Mouse (Mus musculus) forebrain, embryonic 15.5 days (tissue): ENCODE results near the gene Cxcl14. TPM values are rescaled to one million over a fixed set of nuclear protein-coding genes. Genes with fewer than 3 reads are reported as not detected.

Experiments
- ATAC-seq: fragments of 200-750 bp; cut with Nextera tagmentation; replicated peaks from 2 replicates; pipeline ENCODE4 v1.8.0; 2017; ENCODE audit warnings: mild to moderate bottlenecking, moderate TSS enrichment, moderate library complexity
- H3K27ac ChIP-seq: fragments of 300-500 bp; sonication (generic); replicated peaks from 2 replicates; pipeline ENCODE4 v1.5.1; 2015; ENCODE audit warnings: mild to moderate bottlenecking, inconsistent platforms
- H3K27me3 ChIP-seq: fragments of 300-500 bp; sonication (generic); 2 replicates; pipeline ENCODE4 v1.6.1; 2015; ENCODE audit warnings: inconsistent platforms
- H3K36me3 ChIP-seq: fragments of 300-500 bp; sonication (generic); 2 replicates; pipeline ENCODE4 v1.6.1; 2015; ENCODE audit warnings: mild to moderate bottlenecking, inconsistent platforms
- H3K4me1 ChIP-seq: fragments of 300-500 bp; sonication (generic); 2 replicates; pipeline ENCODE4 v1.6.1; 2015; ENCODE audit warnings: inconsistent platforms
- H3K4me2 ChIP-seq: fragments of 300-500 bp; sonication (generic); replicated peaks from 2 replicates; pipeline ENCODE4 v1.6.1; 2015; ENCODE audit warnings: mild to moderate bottlenecking, inconsistent platforms
- H3K4me3 ChIP-seq: fragments of 300-500 bp; sonication (generic); 2 replicates; pipeline ENCODE4 v1.5.1; 2015; ENCODE audit warnings: mild to moderate bottlenecking, inconsistent platforms
- H3K9ac ChIP-seq: fragments of 300-500 bp; sonication (generic); replicated peaks from 2 replicates; pipeline ENCODE4 v1.6.1; 2015; ENCODE audit warnings: mild to moderate bottlenecking, inconsistent platforms
- H3K9me3 ChIP-seq: fragments of 300-500 bp; sonication (generic); 2 replicates; pipeline ENCODE4 v1.6.1; 2016; ENCODE audit warnings: inconsistent platforms
- WGBS: fragments of 180-500 bp; shearing (Covaris S2); methylation state at CpG from one replicate; pipeline ENCODE4 v1.1.7; 2015; ENCODE audit warnings: mixed read lengths; 5-methylcytosine and 5-hydroxymethylcytosine counted together
- polyA plus RNA-seq: library from polyadenylated mRNA; unstranded; fragments of >200 nt; fragmentation: Nextera tagmentation; extraction: Ambion mirVana; gene quantifications from 2 replicates; pipeline ENCODE4 v1.2.1, GENCODE M21; 2015

Gene Cxcl14
- polyA plus RNA-seq, result 14.2 and 15.2 TPM in 2 replicates

- H3K9ac ChIP-seq, result peak within 1 kb of the TSS; percentile 29
- peak within 1 kb of the TSS; percentile 42 for H3K4me3 ChIP-seq
- H3K27me3 ChIP-seq, result peaks cover 48% of the 10 kb centered on the region
- ATAC-seq, result peak; percentile 80
- H3K4me1 ChIP-seq, result peaks cover 21% of the 10 kb centered on the region
- H3K27ac ChIP-seq, result no peak within 1 kb of the TSS
- under 1% methylated on average over 68 of the region's 76 CpGs for whole genome bisulfite sequencing
- H3K9me3 ChIP-seq, result no peaks in the 10 kb centered on the region
- peak within 1 kb of the TSS; percentile 74 for H3K4me2 ChIP-seq
- H3K36me3 ChIP-seq, result no peaks in the 10 kb centered on the region
These were observed at the start of gene Cxcl14 for GRCm38 (mm10) chr13:56295943-56296658. Gene Cxcl14 (minus strand): TSS chr13:56296551.

- peaks cover 14% of the 10 kb centered on the region for H3K4me1 ChIP-seq
- no peak for ATAC-seq
- H3K9ac ChIP-seq, result no peak overlapping the region
- H3K36me3 ChIP-seq, result no peaks in the 10 kb centered on the region
- H3K4me2 ChIP-seq, result no peak overlapping the region
- H3K27me3 ChIP-seq, result no peaks in the 10 kb centered on the region
- no peak overlapping the region for H3K27ac ChIP-seq
- no peak overlapping the region for H3K4me3 ChIP-seq
- no peaks in the 10 kb centered on the region for H3K9me3 ChIP-seq
- WGBS, result 76% methylated on average over 12 of the region's 12 CpGs
These were observed 48.0 kb upstream of the Cxcl14 start for GRCm38 (mm10) chr13:56344355-56344754.

DNA sequence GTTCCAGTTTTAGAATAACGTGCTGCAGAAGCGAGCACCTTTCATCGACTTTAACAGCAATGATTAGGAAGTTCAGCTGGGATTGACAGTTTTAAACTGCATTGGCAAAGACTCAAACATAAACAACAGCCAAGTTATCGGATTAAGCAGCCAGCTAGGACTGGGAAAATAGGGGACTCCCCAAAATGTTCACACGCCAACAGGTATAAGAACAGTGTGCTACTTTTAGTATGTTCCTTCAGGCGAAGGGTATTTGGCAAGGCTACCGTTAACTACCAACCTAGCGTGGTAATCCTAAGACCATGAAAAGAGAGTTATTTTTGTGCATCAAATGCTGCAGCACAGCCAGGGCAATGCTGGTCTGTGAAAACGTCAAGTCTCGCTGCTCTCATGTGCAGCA is 46.1 kb upstream of the Cxcl14 start:
- Histone ChIP-seq H3K36me3 (no peaks in the 10 kb centered on the region), H3K4me2 (no peak overlapping the region), H3K4me3 (no peak overlapping the region), H3K27ac (no peak overlapping the region), H3K9ac (no peak overlapping the region), H3K4me1 (peaks cover 14% of the 10 kb centered on the region), H3K9me3 (no peaks in the 10 kb centered on the region), H3K27me3 (no peaks in the 10 kb centered on the region)
- ATAC-seq, result no peak
- WGBS, result 28% methylated on average over 10 of the region's 10 CpGs

DNA sequence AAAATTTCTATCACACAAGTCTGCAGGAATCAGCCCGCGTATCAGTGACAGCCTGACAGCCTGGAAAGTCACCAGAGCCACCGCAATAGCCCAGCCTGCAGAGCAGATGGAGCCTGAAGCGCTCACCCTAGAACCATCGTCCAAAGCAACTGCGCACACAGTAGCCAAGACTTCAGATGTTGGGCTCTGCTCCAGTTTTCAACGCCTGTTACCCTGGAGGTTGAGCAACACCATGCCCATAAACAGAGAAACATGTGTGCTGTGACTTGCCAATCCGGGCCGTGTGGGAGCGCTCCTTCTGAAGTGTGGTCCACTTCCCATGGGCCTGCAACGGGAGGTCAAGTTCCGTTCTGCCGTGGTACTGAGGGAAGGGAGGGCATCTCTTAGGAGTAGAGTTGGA is 44.2 kb upstream of the Cxcl14 start:
- no peak overlapping the region for H3K27ac ChIP-seq
- whole genome bisulfite sequencing, result 77% methylated on average over 13 of the region's 13 CpGs
- peaks cover 20% of the 10 kb centered on the region for H3K4me1 ChIP-seq
- H3K9ac ChIP-seq, result no peak overlapping the region
- no peak overlapping the region for H3K4me3 ChIP-seq
- no peak overlapping the region for H3K4me2 ChIP-seq
- no peaks in the 10 kb centered on the region for H3K27me3 ChIP-seq
- no peaks in the 10 kb centered on the region for H3K36me3 ChIP-seq
- ATAC-seq, result no peak
- H3K9me3 ChIP-seq, result no peaks in the 10 kb centered on the region

DNA sequence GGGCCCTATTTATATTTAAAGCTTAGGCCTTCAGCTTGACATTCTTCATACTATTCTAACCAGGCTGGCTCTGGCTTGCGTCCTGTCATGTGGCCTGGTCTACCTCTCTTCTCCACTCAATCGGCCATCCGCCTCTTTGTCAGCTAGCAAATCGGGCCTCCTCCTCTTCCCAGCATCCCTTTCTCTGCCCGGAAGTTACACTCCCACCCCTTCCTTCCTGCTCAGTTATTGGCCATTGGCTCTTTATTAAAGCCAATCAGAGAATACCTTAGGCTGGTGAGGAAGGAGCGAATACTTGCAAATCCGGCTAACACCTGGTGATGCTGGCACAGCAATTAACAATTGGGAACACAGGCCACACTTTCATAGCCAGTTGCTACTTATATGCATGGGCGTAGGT is 43.5 kb upstream of the Cxcl14 start:
- ATAC-seq, result no peak
- H3K27me3 ChIP-seq, result no peaks in the 10 kb centered on the region
- no peaks in the 10 kb centered on the region for H3K9me3 ChIP-seq
- H3K4me3 ChIP-seq, result no peak overlapping the region
- H3K36me3 ChIP-seq, result no peaks in the 10 kb centered on the region
- H3K9ac ChIP-seq, result no peak overlapping the region
- 90% methylated on average over 8 of the region's 8 CpGs for WGBS
- no peak overlapping the region for H3K4me2 ChIP-seq
- H3K27ac ChIP-seq, result no peak overlapping the region
- H3K4me1 ChIP-seq, result peaks cover 20% of the 10 kb centered on the region

DNA sequence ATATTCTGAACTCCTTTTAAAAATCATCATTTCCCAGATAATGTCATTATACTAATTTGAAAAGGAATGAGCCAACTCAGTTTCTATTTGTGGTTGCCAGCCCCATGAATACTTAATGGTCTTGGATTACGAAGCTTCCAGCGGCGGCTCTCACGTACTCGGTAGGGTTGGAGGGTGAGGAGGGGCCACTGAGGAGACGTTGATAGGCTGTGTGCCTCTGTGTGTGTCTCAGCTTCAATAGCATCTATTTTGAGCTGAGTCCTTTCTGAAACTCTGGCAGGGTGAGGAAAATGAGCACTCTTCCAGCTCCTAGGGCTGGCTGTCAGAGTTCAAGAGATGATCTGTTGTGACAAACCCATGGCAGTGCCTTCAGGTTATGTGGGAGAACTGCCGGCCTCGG is 40.6 kb upstream of the Cxcl14 start:
- Histone ChIP-seq H3K27me3 (no peaks in the 10 kb centered on the region), H3K9me3 (no peaks in the 10 kb centered on the region), H3K4me2 (no peak overlapping the region), H3K27ac (0 out of 2 replicates have a peak overlapping the region, but pooled peaks have one; percentile 3), H3K9ac (no peak overlapping the region), H3K4me1 (0 out of 2 replicates have a peak, but pooled peaks cover 7% of the 10 kb centered on the region), H3K4me3 (no peak overlapping the region), H3K36me3 (no peaks in the 10 kb centered on the region)
- 18% methylated on average over 8 of the region's 8 CpGs for WGBS
- no peak for ATAC-seq

DNA sequence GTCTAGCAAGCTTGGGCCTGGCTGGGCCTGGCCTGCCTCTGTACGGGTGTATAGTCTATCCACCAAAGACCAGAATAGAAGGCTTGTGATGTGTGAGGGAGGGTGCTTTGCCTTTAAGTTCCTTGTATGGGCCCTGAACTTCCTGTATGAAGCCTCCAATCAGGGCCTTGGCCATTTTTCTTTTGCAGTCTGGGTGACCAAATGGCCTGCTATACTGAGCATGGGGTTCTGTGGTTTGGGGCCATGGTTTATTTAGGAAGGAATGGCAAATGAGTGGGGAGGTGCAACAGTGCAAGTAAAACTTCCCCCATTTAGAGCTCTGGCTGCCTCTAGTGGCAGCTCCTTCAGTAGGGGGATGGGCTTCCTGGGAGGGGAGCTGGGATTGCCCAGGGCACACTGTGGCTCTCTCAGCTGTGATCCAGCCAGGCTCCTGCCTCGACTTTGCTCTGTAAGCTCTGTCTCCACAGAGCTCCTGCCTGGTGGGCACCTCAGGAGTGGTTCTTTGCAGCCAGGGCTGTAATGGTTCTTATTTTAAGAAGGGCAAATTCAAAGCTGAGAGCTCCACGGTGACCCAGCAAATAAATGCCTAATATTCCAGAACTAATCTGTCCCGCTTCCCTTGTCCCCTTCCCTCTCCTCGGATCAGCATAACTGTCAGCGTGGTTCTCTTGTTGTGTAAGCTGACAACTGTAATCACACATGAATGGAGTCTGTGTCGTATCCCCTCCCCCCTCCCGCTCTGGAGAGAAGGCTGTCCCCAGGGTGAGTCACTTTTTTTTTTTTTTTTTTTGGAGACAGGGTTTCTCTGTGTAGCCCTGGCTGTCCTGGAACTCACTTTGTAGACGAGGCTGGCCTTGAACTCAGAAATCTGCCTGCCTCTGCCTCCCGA is 38.7 kb upstream of the Cxcl14 start:
- no peaks in the 10 kb centered on the region for H3K36me3 ChIP-seq
- H3K4me1 ChIP-seq, result peaks cover 12% of the 10 kb centered on the region; the same call in 1 of the 2 replicates
- no peaks in the 10 kb centered on the region for H3K9me3 ChIP-seq
- no peak for ATAC-seq
- 55% methylated on average over 10 of the region's 10 CpGs for WGBS
- H3K4me2 ChIP-seq, result no peak overlapping the region
- no peak overlapping the region for H3K27ac ChIP-seq
- no peak overlapping the region for H3K4me3 ChIP-seq
- no peaks in the 10 kb centered on the region for H3K27me3 ChIP-seq
- no peak overlapping the region for H3K9ac ChIP-seq

GRCm38 (mm10) chr13:56334236-56334635 is 37.9 kb upstream of the Cxcl14 start:
- 86% methylated on average over 8 of the region's 8 CpGs for WGBS
- H3K4me1 ChIP-seq, result peaks cover 17% of the 10 kb centered on the region; the same call in 1 of the 2 replicates
- no peaks in the 10 kb centered on the region for H3K36me3 ChIP-seq
- no peak overlapping the region for H3K4me2 ChIP-seq
- H3K9ac ChIP-seq, result no peak overlapping the region
- H3K27me3 ChIP-seq, result no peaks in the 10 kb centered on the region
- no peak for ATAC-seq
- no peaks in the 10 kb centered on the region for H3K9me3 ChIP-seq
- H3K27ac ChIP-seq, result no peak overlapping the region
- no peak overlapping the region for H3K4me3 ChIP-seq

GRCm38 (mm10) chr13:56332356-56332755 is 36.0 kb upstream of the Cxcl14 start:
- H3K36me3 ChIP-seq, result no peaks in the 10 kb centered on the region
- H3K27ac ChIP-seq, result no peak overlapping the region
- no peaks in the 10 kb centered on the region for H3K27me3 ChIP-seq
- H3K4me3 ChIP-seq, result no peak overlapping the region
- peaks cover 15% of the 10 kb centered on the region; the same call in 1 of the 2 replicates for H3K4me1 ChIP-seq
- H3K9ac ChIP-seq, result no peak overlapping the region
- no peaks in the 10 kb centered on the region for H3K9me3 ChIP-seq
- H3K4me2 ChIP-seq, result no peak overlapping the region
- WGBS, result 80% methylated on average over 6 of the region's 6 CpGs
- no peak for ATAC-seq

- H3K27ac ChIP-seq, result no peak overlapping the region
- H3K9ac ChIP-seq, result no peak overlapping the region
- no peaks in the 10 kb centered on the region for H3K27me3 ChIP-seq
- H3K4me3 ChIP-seq, result no peak overlapping the region
- peaks cover 10% of the 10 kb centered on the region; the same call in 1 of the 2 replicates for H3K4me1 ChIP-seq
- WGBS, result 33% methylated on average over 10 of the region's 10 CpGs
- H3K9me3 ChIP-seq, result no peaks in the 10 kb centered on the region
- no peaks in the 10 kb centered on the region for H3K36me3 ChIP-seq
- H3K4me2 ChIP-seq, result no peak overlapping the region
- no peak; the same call in 1 of the 2 replicates for ATAC-seq
These were observed 34.5 kb upstream of the Cxcl14 start for GRCm38 (mm10) chr13:56330603-56331455.

- H3K27ac ChIP-seq, result no peak overlapping the region
- 49% methylated on average over 6 of the region's 6 CpGs for WGBS
- H3K4me1 ChIP-seq, result peaks cover 10% of the 10 kb centered on the region; the same call in 1 of the 2 replicates
- no peak overlapping the region for H3K9ac ChIP-seq
- no peaks in the 10 kb centered on the region for H3K36me3 ChIP-seq
- no peak overlapping the region for H3K4me2 ChIP-seq
- no peaks in the 10 kb centered on the region for H3K27me3 ChIP-seq
- no peaks in the 10 kb centered on the region for H3K9me3 ChIP-seq
- no peak overlapping the region for H3K4me3 ChIP-seq
- ATAC-seq, result 0 out of 2 replicates have a peak, but pooled peaks have one; percentile 46
These were observed 33.4 kb upstream of the Cxcl14 start for GRCm38 (mm10) chr13:56329769-56330168.
